Mouse (Mus musculus) myocyte (in vitro differentiated cells): ENCODE results near the gene Cox8a.

Experiments
- CEBPB ChIP-seq: IDR thresholded peaks from 2 replicates; pipeline ENCODE4 v1.6.1; 2011; ENCODE audit warnings: mild to moderate bottlenecking, moderate library complexity; ENCODE audit not compliant: poor library complexity, insufficient read depth, severe bottlenecking
- E2F4 ChIP-seq: IDR thresholded peaks from one replicate; pipeline ENCODE4 v1.6.1; 2011; ENCODE audit warnings: mild to moderate bottlenecking, control low read depth, moderate library complexity; ENCODE audit not compliant: insufficient read depth
- MAX ChIP-seq: IDR thresholded peaks from one replicate; pipeline ENCODE4 v1.6.1; 2011; ENCODE audit warnings: low read depth, mild to moderate bottlenecking, control low read depth
- MYOD1 ChIP-seq, 3 experiments: IDR thresholded peaks; one replicate each; pipeline ENCODE4 v1.6.1; 2011; ENCODE audit warnings: control low read depth in 2 of 3, low read depth in 2 of 3, mild to moderate bottlenecking in 2 of 3, moderate library complexity in 1 of 3; ENCODE audit not compliant: insufficient read length in 2 of 3, control insufficient read depth in 1 of 3
- MYOG ChIP-seq, 3 experiments: IDR thresholded peaks; one replicate each; pipeline ENCODE4 v1.6.1; 2011; ENCODE audit warnings: control low read depth in 2 of 3, low read depth in 2 of 3, mild to moderate bottlenecking in 2 of 3; ENCODE audit not compliant: insufficient read length in 2 of 3, control insufficient read depth in 1 of 3, insufficient read depth in 1 of 3
- POLR2A ChIP-seq: IDR thresholded peaks from one replicate; pipeline ENCODE4 v1.6.1; 2011; ENCODE audit warnings: low read depth, mild to moderate bottlenecking, control low read depth, moderate library complexity; ENCODE audit not compliant: insufficient read length
- POLR2AphosphoS2 ChIP-seq: IDR thresholded peaks from one replicate; pipeline ENCODE4 v1.6.1; 2011; ENCODE audit warnings: low read depth, control low read depth; ENCODE audit not compliant: insufficient read length
- REST ChIP-seq: IDR thresholded peaks from one replicate; pipeline ENCODE4 v1.6.1; 2011; ENCODE audit warnings: mild to moderate bottlenecking, control low read depth, moderate library complexity; ENCODE audit not compliant: insufficient read depth, insufficient read length
- SRF ChIP-seq: IDR thresholded peaks from one replicate; pipeline ENCODE4 v1.6.1; 2011; ENCODE audit warnings: low read depth; ENCODE audit not compliant: control insufficient read depth, insufficient read length
- TCF12 ChIP-seq: IDR thresholded peaks from one replicate; pipeline ENCODE4 v1.6.1; 2011; ENCODE audit warnings: mild to moderate bottlenecking, control low read depth; ENCODE audit not compliant: poor library complexity, insufficient read depth, severe bottlenecking
- TCF3 ChIP-seq: IDR thresholded peaks from one replicate; pipeline ENCODE4 v1.6.1; 2011; ENCODE audit warnings: low read depth, control low read depth; ENCODE audit not compliant: insufficient read length
- USF1 ChIP-seq: IDR thresholded peaks from one replicate; pipeline ENCODE4 v1.6.1; 2011; ENCODE audit warnings: low read depth, mild to moderate bottlenecking, control low read depth, moderate library complexity

DNA sequence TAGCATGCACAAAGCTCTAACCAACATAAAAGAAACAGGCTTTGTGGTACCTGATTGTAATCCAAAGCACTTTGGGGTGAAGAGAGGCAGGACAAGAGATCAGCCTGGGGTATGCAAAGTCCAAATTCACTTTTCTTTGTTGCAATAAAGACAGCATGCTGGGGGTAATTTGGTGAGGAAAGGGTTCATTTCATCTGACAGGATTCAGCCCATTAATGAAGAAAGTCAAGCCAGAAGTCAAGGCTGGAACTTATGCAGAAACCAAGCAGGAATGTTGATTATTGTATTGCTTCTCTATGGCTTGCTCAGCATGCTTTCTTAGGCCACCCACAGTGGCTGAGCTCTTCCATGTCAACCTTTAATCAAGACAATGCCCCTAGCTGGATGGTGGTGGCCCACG lies 44.1 kb upstream of the Cox8a start:
- TF ChIP-seq E2F4: no peak
- TF ChIP-seq POLR2A: no peak
- TF ChIP-seq CEBPB: no peak
- TF ChIP-seq MYOD1 (IDR thresholded peaks at IDR 0.05; ENCODE audit: control insufficient read depth in 1 of 3, insufficient read length in 2 of 3, low read depth in 2 of 3): no peak
- no peak for TF ChIP-seq POLR2AphosphoS2
- no peak for TF ChIP-seq TCF3
- no peak for TF ChIP-seq REST
- no peak for TF ChIP-seq SRF
- TF ChIP-seq MAX: no peak
- no peak for TF ChIP-seq USF1
- no peak for TF ChIP-seq TCF12
- no peak for TF ChIP-seq MYOG (IDR thresholded peaks at IDR 0.05; ENCODE audit: control insufficient read depth in 1 of 3, insufficient read depth in 1 of 3, insufficient read length in 2 of 3, low read depth in 2 of 3)
